Mouse (Mus musculus) skeletal muscle tissue, adult 2 months (tissue): ENCODE results near the gene Vwa3a.

ENCODE experiments used
- DNase-seq: peaks from one replicate; pipeline ENCODE4 v3.0.0-alpha.2; 2012; ENCODE audit warnings: low read depth, low spot score

Gene Vwa3a

GRCm38 (mm10) chr7:120835449-120836359 lies 96.6 kb downstream of the Vwa3a start:
- peak; percentile 98 for DNase-seq

- DNase-seq, result no peak
Observed at GRCm38 (mm10) chr7:120836361-120836760, 97.2 kb downstream of the Vwa3a start.

GRCm38 (mm10) chr7:120838436-120839160 lies 99.5 kb downstream of the Vwa3a start:
- DNase-seq, result peak; percentile 85

GRCm38 (mm10) chr7:120839786-120840185 lies 100.7 kb downstream of the Vwa3a start:
- DNase-seq, result peak; percentile 90

GRCm38 (mm10) chr7:120842345-120843036 lies 103.4 kb downstream of the Vwa3a start, which contains the start of gene Eef2k:
Gene Eef2k, plus strand, starts transcription at chr7:120842831.
- peak; percentile 95 for DNase-seq

- DNase-seq, result peak; percentile 84
Observed at GRCm38 (mm10) chr7:120843037-120843621, 104.0 kb downstream of the Vwa3a start.

GRCm38 (mm10) chr7:120843852-120844435 lies 104.8 kb downstream of the Vwa3a start:
- DNase-seq, result no peak

GRCm38 (mm10) chr7:120844689-120845088 lies 105.6 kb downstream of the Vwa3a start:
- DNase-seq, result no peak

GRCm38 (mm10) chr7:120848831-120849512 lies 109.9 kb downstream of the Vwa3a start:
- no peak for DNase-seq

- DNase-seq, result no peak
Observed at GRCm38 (mm10) chr7:120850165-120850564, 111.0 kb downstream of the Vwa3a start.
